Mouse (Mus musculus) forebrain, embryonic 12.5 days (tissue): ENCODE results near the gene Cfl1. TPM values are rescaled to one million over a fixed set of nuclear protein-coding genes. Genes with fewer than 3 reads are reported as not detected.
A peak's percentile ranks its signal among the peaks of the same experiment; 100 is the strongest.

Experiments
- ATAC-seq: fragments of 200-750 bp; cut with Nextera tagmentation; 2 replicates; pipeline ENCODE4 v1.8.0; 2017; ENCODE audit warnings: moderate TSS enrichment; ENCODE audit not compliant: low FRiP score
- H3K27ac ChIP-seq: fragments of 300-500 bp; sonication (generic); 2 replicates; pipeline ENCODE4 v1.5.1; 2016; ENCODE audit warnings: mild to moderate bottlenecking
- H3K27me3 ChIP-seq: fragments of 300-500 bp; sonication (generic); 2 replicates; pipeline ENCODE4 v1.6.1; 2016; ENCODE audit warnings: mild to moderate bottlenecking
- H3K36me3 ChIP-seq: fragments of 300-500 bp; sonication (generic); replicated peaks from 2 replicates; pipeline ENCODE4 v1.6.1; 2016; ENCODE audit warnings: mild to moderate bottlenecking
- H3K4me1 ChIP-seq: fragments of 300-500 bp; sonication (generic); 2 replicates; pipeline ENCODE4 v1.6.1; 2016
- H3K4me2 ChIP-seq: fragments of 300-500 bp; sonication (generic); 2 replicates; pipeline ENCODE4 v1.6.1; 2016; ENCODE audit warnings: mild to moderate bottlenecking, moderate library complexity
- H3K4me3 ChIP-seq: fragments of 300-500 bp; sonication (generic); replicated peaks from 2 replicates; pipeline ENCODE4 v1.5.1; 2016; ENCODE audit warnings: mild to moderate bottlenecking
- H3K9ac ChIP-seq: fragments of 300-500 bp; sonication (generic); 2 replicates; pipeline ENCODE4 v1.6.1; 2016; ENCODE audit warnings: mild to moderate bottlenecking
- H3K9me3 ChIP-seq: fragments of 300-500 bp; sonication (generic); 2 replicates; pipeline ENCODE4 v1.6.1; 2016
- WGBS: fragments of 180-500 bp; shearing (Covaris S2); methylation state at CpG from one replicate; pipeline ENCODE4 v1.1.7; 2016; 5-methylcytosine and 5-hydroxymethylcytosine counted together
- polyA plus RNA-seq: library from polyadenylated mRNA; unstranded; fragments of >200 nt; fragmentation: Nextera tagmentation; extraction: Ambion mirVana; gene quantifications from 2 replicates; pipeline ENCODE4 v1.2.1, GENCODE M21; 2016

Gene Cfl1
- polyA plus RNA-seq = 3,168 and 3,195 TPM in 2 replicates

DNA sequence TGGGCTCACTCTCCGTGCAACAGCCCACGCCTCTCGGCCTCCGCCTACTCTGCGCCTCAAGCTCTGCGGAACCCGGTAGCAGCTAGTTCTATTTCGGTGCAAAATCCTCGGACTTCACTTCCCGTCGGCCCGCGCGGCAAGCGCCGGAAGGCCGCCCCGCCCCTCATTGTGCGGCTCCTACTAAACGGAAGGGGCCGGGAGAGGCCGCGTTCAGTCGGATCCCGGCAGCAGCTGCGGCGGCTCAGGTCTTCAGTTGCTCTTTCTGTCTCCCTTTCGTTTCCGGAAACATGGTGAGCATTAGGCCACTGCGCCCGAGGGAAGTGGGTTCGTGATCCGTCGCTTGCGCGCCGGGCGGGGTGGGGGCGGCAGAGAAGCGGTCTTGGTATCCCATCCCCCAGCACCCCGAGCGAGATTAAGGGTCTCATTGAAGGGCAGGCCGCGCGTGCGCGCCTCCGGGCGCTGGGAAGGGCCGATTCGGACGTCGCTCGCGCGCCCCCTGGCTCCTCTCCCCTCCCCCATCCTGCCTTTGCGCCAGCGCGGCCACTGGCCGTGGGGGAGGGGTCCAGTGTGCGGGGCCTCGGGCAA is at the start of gene Cfl1:
TSS of gene Cfl1 (plus strand) at position 143 of the 585 bp plus-strand sequence.
- Histone ChIP-seq H3K4me2 (peak within 1 kb of the TSS; percentile 79), H3K4me3 (peak within 1 kb of the TSS; percentile 96), H3K36me3 (peaks cover 40% of the 10 kb centered on the region), H3K27me3 (no peaks in the 10 kb centered on the region), H3K27ac (peak within 1 kb of the TSS; percentile 100), H3K9ac (peak within 1 kb of the TSS; percentile 95), H3K4me1 (peaks cover 46% of the 10 kb centered on the region), H3K9me3 (no peaks in the 10 kb centered on the region)
- under 1% methylated on average over 61 of the region's 62 CpGs for WGBS
- ATAC-seq = peak; percentile 74

DNA sequence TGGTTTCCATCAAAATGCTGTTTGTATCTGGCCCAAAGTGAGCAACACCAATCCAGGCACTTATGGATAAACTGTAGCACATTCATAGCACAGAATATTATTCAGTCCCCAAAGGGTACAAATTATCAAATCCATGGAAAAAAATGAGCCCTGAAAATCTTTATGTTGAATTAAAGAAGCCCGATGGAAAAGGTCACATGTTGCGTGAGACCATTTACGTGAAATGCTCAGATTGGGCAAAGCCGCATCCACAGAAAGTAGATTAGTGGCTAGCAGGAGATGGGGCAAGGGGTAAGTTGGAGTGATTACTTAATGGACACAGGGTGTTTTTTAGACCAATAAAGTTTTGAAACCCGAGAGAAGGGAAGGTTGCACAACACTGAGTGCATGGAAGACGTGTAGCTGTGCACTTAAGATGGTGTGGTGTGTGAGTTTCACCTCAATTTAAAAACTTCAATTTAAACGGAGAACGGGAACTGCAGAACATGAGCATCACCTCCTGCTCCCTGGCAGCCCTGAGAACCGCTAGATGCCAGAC is 45.8 kb upstream of the Cfl1 start:
- Histone ChIP-seq H3K27me3 (peaks cover 55% of the 10 kb centered on the region), H3K4me3 (no peak overlapping the region), H3K4me1 (peaks cover 18% of the 10 kb centered on the region), H3K9me3 (peaks cover 9% of the 10 kb centered on the region; the same call in 1 of the 2 replicates), H3K36me3 (no peaks in the 10 kb centered on the region), H3K9ac (no peak overlapping the region), H3K4me2 (no peak overlapping the region), H3K27ac (no peak overlapping the region)
- WGBS = 73% methylated on average over 9 of the region's 9 CpGs
- no peak for ATAC-seq

DNA sequence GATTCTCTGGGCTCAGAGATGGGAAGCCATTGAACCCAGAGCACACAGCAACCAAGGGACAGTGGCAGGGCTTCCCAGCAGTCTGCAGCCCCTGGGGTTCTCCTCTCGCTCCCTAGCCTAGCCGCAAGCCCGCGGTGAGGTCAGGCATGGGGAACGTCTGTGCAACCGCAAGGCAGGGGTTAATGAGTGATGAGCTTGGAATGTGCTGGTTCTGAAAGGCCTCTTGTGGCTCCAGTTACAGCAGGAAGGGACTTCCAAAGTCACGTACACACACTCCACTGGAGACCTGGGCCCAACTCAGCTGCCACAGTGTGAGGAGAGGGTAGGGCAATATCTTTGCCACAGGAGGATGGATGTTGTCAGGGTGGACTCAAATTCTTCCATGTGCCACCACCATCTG is 45.3 kb upstream of the Cfl1 start:
- Histone ChIP-seq H3K4me1 (peaks cover 18% of the 10 kb centered on the region), H3K4me3 (no peak overlapping the region), H3K27me3 (peaks cover 61% of the 10 kb centered on the region), H3K4me2 (no peak overlapping the region), H3K9ac (no peak overlapping the region), H3K9me3 (peaks cover 9% of the 10 kb centered on the region; the same call in 1 of the 2 replicates), H3K36me3 (no peaks in the 10 kb centered on the region), H3K27ac (no peak overlapping the region)
- WGBS = 35% methylated on average over 7 of the region's 7 CpGs
- ATAC-seq = no peak

DNA sequence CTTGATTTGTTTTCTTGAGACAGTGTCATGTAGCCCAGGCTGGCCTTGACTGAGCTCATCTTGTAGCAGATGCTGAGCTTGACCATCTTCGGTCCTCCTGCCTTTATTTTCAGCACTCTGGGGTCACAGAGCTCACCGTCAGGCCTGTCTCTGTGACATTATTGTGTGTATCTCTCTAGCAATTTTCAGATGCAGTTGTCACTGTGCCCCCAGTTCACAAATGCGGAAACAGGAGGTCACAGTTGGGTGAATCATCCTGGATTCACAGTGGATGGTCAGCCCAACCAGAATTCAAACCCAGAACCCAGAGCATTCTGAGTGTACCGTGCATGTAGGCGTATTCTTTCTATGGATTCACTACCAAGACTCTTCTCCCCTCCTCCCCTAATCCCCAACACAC is 44.5 kb upstream of the Cfl1 start:
- H3K4me3 ChIP-seq = no peak overlapping the region
- H3K27ac ChIP-seq = no peak overlapping the region
- peaks cover 69% of the 10 kb centered on the region for H3K27me3 ChIP-seq
- H3K9me3 ChIP-seq = peaks cover under 1% of the 10 kb centered on the region; the same call in 1 of the 2 replicates
- H3K36me3 ChIP-seq = no peaks in the 10 kb centered on the region
- H3K9ac ChIP-seq = no peak overlapping the region
- H3K4me1 ChIP-seq = peaks cover 18% of the 10 kb centered on the region
- H3K4me2 ChIP-seq = no peak overlapping the region
- no peak for ATAC-seq
- 89% methylated on average over 5 of the region's 5 CpGs for WGBS

DNA sequence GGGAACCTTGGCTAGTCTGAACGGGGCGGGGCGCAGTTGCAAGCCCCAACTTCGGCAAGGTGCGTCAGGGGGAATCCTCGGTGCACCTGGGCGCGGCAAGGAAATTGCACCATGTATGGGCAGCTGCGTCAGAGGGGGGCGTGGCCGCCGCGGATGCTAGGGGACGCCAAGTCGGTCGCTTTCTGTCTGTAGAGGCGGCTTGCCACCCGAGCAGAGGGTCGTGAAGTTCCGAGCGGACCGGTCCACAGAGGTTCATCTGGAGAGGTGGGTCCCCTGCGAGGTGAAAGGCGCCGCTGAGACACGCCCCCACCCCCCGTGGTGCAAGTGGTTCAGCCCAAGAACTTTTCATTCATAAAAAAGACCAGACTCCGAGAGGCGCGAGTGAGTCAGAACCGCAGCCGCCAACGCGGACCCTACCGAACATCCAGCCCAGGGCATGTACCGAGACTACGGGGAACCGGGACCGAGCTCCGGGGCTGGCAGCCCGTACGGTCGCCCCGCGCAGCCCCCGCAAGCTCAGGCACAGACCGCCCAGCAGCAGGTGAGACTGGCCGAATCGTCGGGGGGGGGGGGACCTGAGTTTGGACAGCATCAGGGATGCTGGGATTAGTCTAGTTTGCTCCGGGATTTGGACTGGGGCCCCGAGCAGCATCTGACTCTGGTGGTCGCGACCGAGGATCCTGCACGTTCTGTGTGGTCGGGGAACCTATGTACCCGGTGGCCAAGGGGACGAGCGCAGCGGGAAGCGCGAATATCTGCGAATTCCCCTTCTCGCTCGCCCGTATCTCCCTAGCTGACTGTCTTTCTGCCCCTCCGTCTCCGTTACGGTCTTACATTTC is 42.5 kb upstream of the Cfl1 start, which contains the start of gene Fosl1:
TSS of gene Fosl1 (plus strand) at position 33 of the 839 bp plus-strand sequence.
- Histone ChIP-seq H3K27ac (no peak within 1 kb of the TSS), H3K4me1 (peaks cover 18% of the 10 kb centered on the region), H3K4me3 (peak within 1 kb of the TSS; percentile 51), H3K9me3 (no peaks in the 10 kb centered on the region), H3K36me3 (no peaks in the 10 kb centered on the region), H3K27me3 (peaks cover 78% of the 10 kb centered on the region), H3K4me2 (peak within 1 kb of the TSS; percentile 86), H3K9ac (peak within 1 kb of the TSS; percentile 63)
- 1% methylated on average over 70 of the region's 70 CpGs for WGBS
- peak; percentile 55; the same call in 1 of the 2 replicates for ATAC-seq

DNA sequence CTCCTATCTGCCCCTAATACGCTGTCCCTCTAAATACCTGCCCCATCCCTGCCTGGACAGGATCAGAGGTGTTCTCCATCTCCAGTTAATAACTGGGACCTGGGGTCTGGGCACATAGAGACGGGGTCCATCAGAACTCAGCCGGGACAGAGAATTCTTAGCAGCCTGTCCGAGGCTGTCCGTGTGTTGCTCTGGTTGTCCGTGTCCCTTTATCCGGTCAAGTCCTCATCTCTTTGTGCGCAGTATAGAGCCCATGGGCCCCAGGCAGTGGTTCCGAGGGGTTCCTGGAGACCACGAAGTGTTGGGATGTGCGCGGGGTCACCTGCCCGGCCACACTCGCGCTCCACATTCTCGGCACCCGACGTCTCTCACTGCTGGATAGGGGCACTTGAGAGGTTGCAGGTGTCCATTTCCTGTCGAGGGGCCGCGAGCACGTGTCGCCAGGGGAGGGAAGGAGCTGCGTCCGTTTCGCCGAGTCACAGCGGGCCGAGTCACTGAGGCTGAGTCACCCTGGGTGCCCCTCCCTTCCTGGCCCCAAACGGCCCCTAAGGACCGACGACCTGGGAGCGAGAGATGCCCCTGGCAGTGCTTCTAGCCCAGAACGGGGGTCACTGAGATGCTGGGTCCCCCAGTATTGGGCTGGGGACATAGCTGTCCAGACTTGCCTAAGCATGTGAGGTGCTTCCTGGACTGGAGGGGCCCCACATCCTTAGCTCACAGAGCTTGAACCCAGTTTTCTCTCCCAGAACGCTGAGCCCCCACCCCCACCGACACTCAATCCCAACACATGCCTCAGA is 41.7 kb upstream of the Cfl1 start:
- Histone ChIP-seq H3K9me3 (no peaks in the 10 kb centered on the region), H3K36me3 (no peaks in the 10 kb centered on the region), H3K4me1 (peaks cover 18% of the 10 kb centered on the region), H3K27ac (no peak overlapping the region), H3K4me2 (peak overlapping the region; percentile 86), H3K9ac (0 out of 2 replicates have a peak overlapping the region, but pooled peaks have one; percentile 63), H3K4me3 (peak overlapping the region; percentile 51), H3K27me3 (peaks cover 78% of the 10 kb centered on the region)
- 7% methylated on average over 36 of the region's 36 CpGs for WGBS
- ATAC-seq = no peak

DNA sequence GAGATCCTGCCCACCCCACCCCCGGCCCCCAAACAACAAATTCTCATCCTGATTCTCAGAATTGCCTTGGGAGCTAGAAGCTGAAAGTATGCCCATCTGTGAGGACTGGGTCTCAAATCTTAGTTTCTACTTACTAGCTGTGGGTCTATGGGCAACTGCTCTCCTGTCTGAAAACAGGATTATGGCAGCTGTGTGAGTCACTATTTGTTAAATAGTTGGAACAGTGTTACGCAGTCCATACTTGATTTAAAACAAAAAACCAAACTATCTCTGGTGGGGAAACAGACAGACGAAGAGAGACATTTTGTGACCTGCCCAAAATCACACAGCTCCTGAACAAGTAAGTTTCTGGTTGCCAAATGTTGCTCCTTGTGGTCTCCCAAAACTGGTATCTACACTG is 40.6 kb upstream of the Cfl1 start:
- Histone ChIP-seq H3K4me3 (no peak overlapping the region), H3K27ac (no peak overlapping the region), H3K4me1 (peaks cover 18% of the 10 kb centered on the region), H3K9me3 (no peaks in the 10 kb centered on the region), H3K4me2 (no peak overlapping the region), H3K36me3 (peaks cover 8% of the 10 kb centered on the region; the same call in 1 of the 2 replicates), H3K27me3 (peaks cover 72% of the 10 kb centered on the region), H3K9ac (no peak overlapping the region)
- no peak for ATAC-seq
- WGBS = 91% methylated on average over 3 of the region's 3 CpGs

DNA sequence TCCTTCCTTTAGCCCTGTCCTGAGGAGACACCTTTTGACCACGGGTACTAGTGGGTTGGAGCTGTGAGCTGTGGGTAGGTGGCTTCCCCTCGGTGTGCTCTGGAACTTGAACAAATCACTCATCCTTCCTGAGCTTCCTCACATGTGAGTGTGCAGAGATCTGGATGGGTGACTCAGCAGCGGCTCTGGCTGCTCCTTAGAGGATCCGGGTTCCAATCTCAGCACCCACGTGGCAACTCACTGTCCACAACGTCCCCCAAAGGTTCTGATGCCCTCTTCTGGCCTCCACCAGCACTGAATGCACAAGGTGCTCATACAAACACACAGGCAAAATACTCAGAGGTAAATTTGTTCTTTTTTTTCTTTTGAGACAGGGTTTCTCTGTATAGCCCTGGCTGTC is 38.5 kb upstream of the Cfl1 start:
- no peak overlapping the region for H3K27ac ChIP-seq
- ATAC-seq = no peak
- peaks cover 11% of the 10 kb centered on the region; the same call in 1 of the 2 replicates for H3K36me3 ChIP-seq
- no peak overlapping the region for H3K9ac ChIP-seq
- H3K4me1 ChIP-seq = peaks cover 39% of the 10 kb centered on the region
- no peaks in the 10 kb centered on the region for H3K9me3 ChIP-seq
- 89% methylated on average over 6 of the region's 6 CpGs for WGBS
- H3K4me2 ChIP-seq = no peak overlapping the region
- peaks cover 56% of the 10 kb centered on the region for H3K27me3 ChIP-seq
- H3K4me3 ChIP-seq = no peak overlapping the region

DNA sequence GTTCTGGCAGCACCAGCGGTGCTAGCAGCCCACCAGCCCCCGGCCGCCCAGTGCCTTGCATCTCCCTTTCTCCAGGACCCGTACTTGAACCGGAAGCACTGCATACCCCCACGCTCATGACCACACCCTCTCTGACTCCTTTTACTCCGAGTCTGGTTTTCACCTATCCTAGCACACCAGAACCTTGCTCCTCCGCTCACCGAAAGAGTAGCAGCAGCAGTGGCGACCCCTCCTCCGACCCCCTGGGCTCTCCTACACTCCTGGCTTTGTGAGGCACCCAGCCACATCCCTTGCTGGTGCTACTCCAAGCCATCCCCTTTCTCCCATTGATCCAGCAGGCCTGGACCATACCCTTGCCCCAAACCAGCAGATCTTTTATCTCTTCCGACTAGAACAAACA is 35.2 kb upstream of the Cfl1 start:
- Histone ChIP-seq H3K4me3 (no peak overlapping the region), H3K27ac (no peak overlapping the region), H3K4me1 (peaks cover 34% of the 10 kb centered on the region), H3K4me2 (peak overlapping the region; percentile 100; the same call in 1 of the 2 replicates), H3K36me3 (peaks cover 11% of the 10 kb centered on the region; the same call in 1 of the 2 replicates), H3K9ac (no peak overlapping the region), H3K9me3 (no peaks in the 10 kb centered on the region), H3K27me3 (peaks cover 38% of the 10 kb centered on the region)
- 86% methylated on average over 12 of the region's 12 CpGs for WGBS
- no peak for ATAC-seq

DNA sequence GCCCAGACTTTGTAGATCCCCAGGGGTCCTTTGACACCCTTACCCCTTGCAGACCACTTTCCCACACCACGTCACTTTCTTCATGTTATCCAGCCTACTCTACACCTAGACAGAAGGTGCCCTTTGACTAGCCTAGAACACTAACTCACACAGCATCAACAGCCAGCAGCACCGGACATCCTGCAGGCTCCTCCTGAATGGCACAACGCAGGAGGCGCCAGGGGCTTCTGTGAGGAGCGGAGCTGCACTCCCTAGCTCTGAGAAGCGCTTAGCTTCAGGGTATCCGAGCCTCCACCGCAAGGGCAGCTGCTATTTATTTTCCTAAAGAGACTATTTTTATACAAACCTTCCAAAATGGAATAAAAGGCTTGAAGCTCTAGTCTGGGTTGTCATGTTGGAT is 34.7 kb upstream of the Cfl1 start:
- Histone ChIP-seq H3K9me3 (no peaks in the 10 kb centered on the region), H3K27ac (no peak overlapping the region), H3K36me3 (peaks cover 11% of the 10 kb centered on the region; the same call in 1 of the 2 replicates), H3K27me3 (peaks cover 32% of the 10 kb centered on the region), H3K9ac (no peak overlapping the region; the same call in 1 of the 2 replicates), H3K4me2 (peak overlapping the region; percentile 100), H3K4me1 (peaks cover 34% of the 10 kb centered on the region), H3K4me3 (peak overlapping the region; percentile 77)
- 66% methylated on average over 8 of the region's 8 CpGs for WGBS
- ATAC-seq = no peak

DNA sequence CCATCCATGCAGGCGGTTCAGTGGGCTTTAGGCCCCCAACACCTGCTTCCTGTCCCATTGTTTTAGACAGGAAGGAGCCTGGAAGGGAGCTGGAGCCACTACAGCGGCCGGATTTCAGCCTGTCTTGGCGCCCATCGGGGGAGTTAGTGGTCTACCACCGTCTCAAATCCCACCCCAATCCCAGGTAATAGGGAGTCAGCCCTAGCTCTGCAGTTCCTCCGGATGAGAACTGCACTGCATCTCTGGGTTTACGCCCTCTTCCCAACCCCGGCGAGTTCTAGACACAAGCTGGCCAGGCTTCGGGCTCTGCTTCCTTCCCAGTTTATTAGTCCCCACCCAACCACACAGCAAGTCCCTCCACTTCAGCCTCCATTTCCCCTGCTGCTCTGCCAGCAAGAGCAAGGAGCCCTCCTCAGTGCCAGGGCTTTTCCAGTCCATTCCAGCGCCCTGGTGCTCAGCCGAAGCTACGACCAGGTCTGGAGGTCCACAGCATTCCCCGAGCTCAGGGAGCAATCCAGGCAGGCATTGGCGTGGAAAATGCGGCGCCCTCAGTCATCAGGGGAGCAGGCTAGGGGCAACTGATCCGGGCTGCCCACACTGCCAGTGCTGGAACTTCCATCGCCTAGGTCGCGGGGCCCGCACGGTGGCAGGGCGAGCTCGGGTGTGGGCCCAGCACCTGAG is 33.9 kb upstream of the Cfl1 start:
- WGBS = 5% methylated on average over 26 of the region's 26 CpGs

More for the DNA sequence above, 33.9 kb upstream of the Cfl1 start:
- H3K27me3 ChIP-seq = peaks cover 24% of the 10 kb centered on the region
- H3K36me3 ChIP-seq = peaks cover 11% of the 10 kb centered on the region; the same call in 1 of the 2 replicates
- H3K4me1 ChIP-seq = peaks cover 41% of the 10 kb centered on the region
- peak overlapping the region; percentile 86 for H3K9ac ChIP-seq
- H3K9me3 ChIP-seq = no peaks in the 10 kb centered on the region
- peak overlapping the region; percentile 77 for H3K4me3 ChIP-seq
- peak overlapping the region; percentile 100 for H3K4me2 ChIP-seq
- peak overlapping the region; percentile 94 for H3K27ac ChIP-seq
- ATAC-seq = peak; percentile 43; the same call in 1 of the 2 replicates
